Mouse (Mus musculus) MEL (cell line): Measurements from ENCODE around the gene Nme3.

ENCODE experiments used
- CTCF ChIP-seq, 3 experiments: IDR thresholded peaks in 2 of 3; conservative IDR thresholded peaks in 1 of 3; 2 replicates each; pipeline ENCODE4 v1.5.1; 2011 to 2012; ENCODE audit warnings: low read length in 3 of 3, low read depth in 2 of 3, mild to moderate bottlenecking in 2 of 3, improper control_type of control experiment in 1 of 3, inconsistent platforms in 1 of 3, mixed read lengths in 1 of 3, moderate library complexity in 1 of 3; ENCODE audit not compliant: control insufficient read depth in 1 of 3, insufficient read depth in 1 of 3, poor library complexity in 1 of 3, severe bottlenecking in 1 of 3
- TAL1 ChIP-seq: IDR thresholded peaks from 2 replicates; pipeline ENCODE4 v1.6.1; 2012; ENCODE audit warnings: mild to moderate bottlenecking, inconsistent platforms, low read length, moderate library complexity, mixed read lengths

DNA sequence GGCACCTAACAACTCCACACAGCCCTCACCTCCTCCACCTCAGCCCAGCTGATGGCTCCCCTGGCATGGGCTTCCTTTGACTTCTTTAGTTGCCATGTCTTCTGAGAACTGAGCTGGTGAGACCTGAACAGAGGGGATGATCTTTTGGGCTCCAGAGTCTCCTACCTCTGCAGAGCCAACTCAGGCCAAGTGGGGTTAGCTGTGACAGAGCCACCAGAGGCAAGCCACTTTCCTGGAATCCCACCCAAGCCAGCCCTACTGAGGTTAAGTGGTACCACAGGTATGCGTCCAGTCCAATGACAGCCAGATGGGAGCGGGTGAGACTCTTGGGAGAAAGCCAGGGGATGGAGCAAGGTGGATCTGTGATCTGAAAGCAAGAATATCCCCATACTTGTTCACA lies 3.0 kb upstream of the Nme3 start:
- TF ChIP-seq CTCF (IDR thresholded peaks at IDR 0.05 in 2 of 3, conservative IDR thresholded peaks at IDR 0.05 in 1 of 3; ENCODE audit: control insufficient read depth in 1 of 3, insufficient read depth in 1 of 3, low read depth in 2 of 3, low read length in 3 of 3, poor library complexity in 1 of 3, severe bottlenecking in 1 of 3) (no peak), TAL1 (no peak)
